Mouse (Mus musculus): ENCODE data around the gene Il9.

DNA sequence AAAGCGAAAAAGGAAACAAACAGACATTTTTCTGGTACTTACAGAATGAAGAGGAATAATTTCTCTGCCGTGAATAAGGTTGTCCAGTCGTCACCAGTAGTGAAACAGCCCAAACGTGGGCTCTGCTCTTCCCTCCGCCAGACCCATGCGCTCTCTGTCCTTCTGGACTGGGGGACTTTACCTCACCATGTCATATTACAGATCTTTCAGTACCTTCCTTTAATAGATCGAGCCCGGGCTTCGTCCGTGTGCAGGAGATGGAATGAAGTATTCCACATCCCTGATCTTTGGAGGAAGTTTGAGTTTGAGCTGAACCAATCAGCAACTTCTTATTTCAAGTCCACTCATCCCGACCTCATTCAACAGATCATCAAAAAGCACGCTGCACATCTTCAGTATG is 44.8 kb upstream of the Il9 start:
- TF ChIP-seq CTCF (IDR thresholded peaks at IDR 0.05; ENCODE audit: extremely low read depth, insufficient read length, insufficient replicate concordance, low read depth, low read length), result no peak
- no peak for TF ChIP-seq POLR2A (IDR thresholded peaks at IDR 0.05; ENCODE audit: low read depth, low read length)
